Comparison of ENCODE assay signal across 8 mouse cellular contexts in genomic region chr5:149183122-149183521, GRCm38 (mm10). TPM values are rescaled to one million over a fixed set of nuclear protein-coding genes. Genes with fewer than 3 reads are reported as not detected.
A peak's percentile ranks its signal among the peaks of the same experiment; 100 is the strongest.
DNase-seq lines count a peak whose midpoint lies in the region; ATAC-seq and TF ChIP-seq lines count a peak whose summit lies in the region.

No protein-coding gene starts in this region.

- peak overlapping the region; percentile 64 for H3K4me2 ChIP-seq in forebrain, embryonic 14.5 days (ENCODE audit: low read length)
- peak overlapping the region; percentile 72 for H3K4me2 ChIP-seq in liver, embryonic 13.5 days

- peak overlapping the region; percentile 82 for H3K9ac ChIP-seq in forebrain, embryonic 14.5 days (ENCODE audit: low read length)
- peak overlapping the region; percentile 86 for H3K9ac ChIP-seq in liver, embryonic 13.5 days

- no peaks in the 10 kb centered on the region for H3K36me3 ChIP-seq in forebrain, embryonic 14.5 days (ENCODE audit: control insufficient read depth, insufficient read depth, low read length)
- peaks cover 7% of the 10 kb centered on the region; the same call in 1 of the 2 replicates for H3K36me3 ChIP-seq in liver, embryonic 13.5 days

- no peak for TF ChIP-seq CTCF in gastrocnemius, adult 2 months (IDR thresholded peaks at IDR 0.05)

- DNase-seq in gastrocnemius, adult 2 months, result no peak
- no peak for DNase-seq in gastrocnemius, postnatal 25 days
- peak; percentile 51 for DNase-seq in 416B (ENCODE audit: low read depth)
- no peak for DNase-seq in forebrain, embryonic 14.5 days (ENCODE audit: low spot score)
- no peak for DNase-seq in liver, embryonic 13.5 days
- no peak for DNase-seq in urinary bladder, postnatal 4 days (ENCODE audit: low spot score in 2 of 2)
- DNase-seq in urinary bladder, postnatal 36 days (ENCODE audit: low spot score in 2 of 2), result no peak
- no peak for DNase-seq in layer of hippocampus, adult 11-12 months (ENCODE audit: low spot score)

- peaks cover 12% of the 10 kb centered on the region for H3K4me1 ChIP-seq in forebrain, embryonic 14.5 days (ENCODE audit: control insufficient read depth, insufficient read depth, low read length)
- H3K4me1 ChIP-seq in liver, embryonic 13.5 days (replicated peaks), result peaks cover 31% of the 10 kb centered on the region

- H3K27me3 ChIP-seq in forebrain, embryonic 14.5 days (replicated peaks; ENCODE audit: control insufficient read depth, insufficient read depth, low read length), result no peaks in the 10 kb centered on the region
- no peaks in the 10 kb centered on the region for H3K27me3 ChIP-seq in liver, embryonic 13.5 days

- H3K4me3 ChIP-seq in gastrocnemius, adult 2 months, result peak overlapping the region; percentile 90
- peak overlapping the region; percentile 53 for H3K4me3 ChIP-seq in forebrain, embryonic 14.5 days (ENCODE audit: low read depth, low read length)
- peak overlapping the region; percentile 72 for H3K4me3 ChIP-seq in liver, embryonic 13.5 days (replicated peaks)

- peak overlapping the region; percentile 100 for H3K27ac ChIP-seq in gastrocnemius, adult 2 months
- 0 out of 2 replicates have a peak overlapping the region, but pooled peaks have one; percentile 94 for H3K27ac ChIP-seq in forebrain, embryonic 14.5 days (ENCODE audit: low read depth, low read length)
- H3K27ac ChIP-seq in liver, embryonic 13.5 days, result peak overlapping the region; percentile 96

- WGBS in forebrain, embryonic 14.5 days, result 39% methylated on average over 1 of the region's 1 CpGs
- 28% methylated on average over 1 of the region's 1 CpGs for WGBS in liver, embryonic 13.5 days (ENCODE audit: insufficient replicate concordance)

- no peaks in the 10 kb centered on the region for H3K9me3 ChIP-seq in forebrain, embryonic 14.5 days (replicated peaks; ENCODE audit: control insufficient read depth, low read length)
- no peaks in the 10 kb centered on the region for H3K9me3 ChIP-seq in liver, embryonic 13.5 days (replicated peaks)

- intact Hi-C loops in gastrocnemius, adult 2 months (cut with DNase I), result loop anchor here (2.0 kb wide), 1 partner anchor 30 kb away; no protein-coding TSS in a partner anchor

- no peak for ATAC-seq in forebrain, embryonic 14.5 days
- no peak for ATAC-seq in liver, embryonic 13.5 days (ENCODE audit: low read depth)

RNA-seq across cellular contexts. Expression of gene Uspl1, which starts 1.0 kb away (rescaled TPM):
- total RNA-seq in gastrocnemius, adult 2 months (2021), result 10 to 100 TPM; 29.8 to 32.6 TPM
- total RNA-seq in gastrocnemius, postnatal 25 days (2021), result 10 to 100 TPM; 20.2 to 22.0 TPM
- 57.5 and 59.9 TPM in 2 replicates for polyA plus RNA-seq in forebrain, embryonic 14.5 days (2014; fragmentation: Nextera tagmentation; extraction: Ambion mirVana)
- 24.2 and 28.6 TPM in 2 replicates for polyA plus RNA-seq in liver, embryonic 13.5 days (2015; fragmentation: Nextera tagmentation; extraction: Ambion mirVana)

RNA-seq across cellular contexts. Expression of gene Hmgb1, which starts 1.2 kb away (rescaled TPM):
- total RNA-seq in gastrocnemius, adult 2 months (2021), result 100 to 1,000 TPM in 1 of 2 experiments, 10 to 100 TPM in 1; 99.8 to 112 TPM
- total RNA-seq in gastrocnemius, postnatal 25 days (2021), result 10 to 100 TPM; 84.3 to 87.9 TPM
- 1,219 and 1,258 TPM in 2 replicates for polyA plus RNA-seq in forebrain, embryonic 14.5 days (2014; fragmentation: Nextera tagmentation; extraction: Ambion mirVana)
- 678 and 901 TPM in 2 replicates for polyA plus RNA-seq in liver, embryonic 13.5 days (2015; fragmentation: Nextera tagmentation; extraction: Ambion mirVana)
